Mouse (Mus musculus): Measurements from ENCODE around the gene Ccdc34.

DNA sequence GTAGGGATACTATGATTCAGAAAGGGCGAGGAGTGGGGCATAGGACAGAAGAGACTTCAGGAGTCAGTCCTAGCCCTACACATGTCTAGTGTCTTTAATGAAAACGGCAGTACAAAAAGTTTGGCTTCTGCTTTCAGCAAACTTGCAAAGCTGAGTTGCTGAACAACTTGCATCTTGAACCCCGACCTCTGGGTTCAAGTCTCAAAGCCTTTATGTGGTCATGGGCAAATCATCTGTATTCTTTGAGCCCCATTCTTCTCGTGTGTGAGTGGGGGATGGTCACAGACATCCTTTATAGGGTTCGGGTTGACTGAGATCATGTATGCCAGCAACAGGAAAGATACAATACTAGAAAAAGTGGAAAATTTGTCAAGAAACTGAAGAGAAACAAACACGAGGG lies 164.0 kb downstream of the Ccdc34 start:
- TF ChIP-seq GATA1 (IDR thresholded peaks at IDR 0.05; ENCODE audit: low read length), result no peak
- no peak for TF ChIP-seq TAL1 (IDR thresholded peaks at IDR 0.05; ENCODE audit: low read length)
